In the genomic region with DNA sequence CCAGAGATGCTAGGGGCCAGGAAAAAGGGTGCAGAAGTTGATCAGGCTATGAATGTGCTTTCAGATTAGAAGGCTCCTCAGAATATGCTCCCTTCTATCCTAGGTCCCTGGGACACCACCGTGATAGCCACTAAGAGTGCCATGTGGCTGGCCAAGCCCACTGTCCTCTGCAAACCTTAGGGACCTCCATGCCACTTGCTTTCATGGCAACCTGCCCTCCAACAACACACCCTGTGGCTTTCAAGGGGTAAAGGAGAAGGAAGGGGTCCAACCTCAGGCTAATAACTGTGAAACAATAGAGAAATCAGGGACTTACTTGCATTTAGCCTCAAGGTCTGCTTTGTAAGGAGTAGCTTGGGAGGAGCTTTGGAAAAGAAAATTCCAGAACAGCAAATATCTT, we compare ENCODE assay signal across 1 mouse cellular context.
TF ChIP-seq lines count a peak whose summit lies in the region.

No protein-coding gene starts in this region.

TF ChIP-seq in myocyte, 11 proteins besides CTCF, POLR2A, EP300 and RAD21:
- TF ChIP-seq TCF3 (IDR thresholded peaks at IDR 0.05; ENCODE audit: insufficient read length, low read depth) (no peak), MYOG (IDR thresholded peaks at IDR 0.05; ENCODE audit: control insufficient read depth in 1 of 3, insufficient read depth in 1 of 3, insufficient read length in 2 of 3, low read depth in 2 of 3) (no peak), CEBPB (IDR thresholded peaks at IDR 0.05; ENCODE audit: insufficient read depth, poor library complexity, severe bottlenecking) (no peak), USF1 (IDR thresholded peaks at IDR 0.05; ENCODE audit: low read depth) (no peak), POLR2AphosphoS2 (IDR thresholded peaks at IDR 0.05; ENCODE audit: insufficient read length, low read depth) (no peak), TCF12 (IDR thresholded peaks at IDR 0.05; ENCODE audit: insufficient read depth, poor library complexity, severe bottlenecking) (no peak), REST (IDR thresholded peaks at IDR 0.05; ENCODE audit: insufficient read depth, insufficient read length) (no peak), MAX (IDR thresholded peaks at IDR 0.05; ENCODE audit: low read depth) (no peak), E2F4 (IDR thresholded peaks at IDR 0.05; ENCODE audit: insufficient read depth) (no peak), SRF (IDR thresholded peaks at IDR 0.05; ENCODE audit: control insufficient read depth, insufficient read length, low read depth) (no peak), MYOD1 (IDR thresholded peaks at IDR 0.05; ENCODE audit: control insufficient read depth in 1 of 3, insufficient read length in 2 of 3, low read depth in 2 of 3) (no peak)
